Mouse (Mus musculus): Measurements from ENCODE around the gene Coa5.

DNA sequence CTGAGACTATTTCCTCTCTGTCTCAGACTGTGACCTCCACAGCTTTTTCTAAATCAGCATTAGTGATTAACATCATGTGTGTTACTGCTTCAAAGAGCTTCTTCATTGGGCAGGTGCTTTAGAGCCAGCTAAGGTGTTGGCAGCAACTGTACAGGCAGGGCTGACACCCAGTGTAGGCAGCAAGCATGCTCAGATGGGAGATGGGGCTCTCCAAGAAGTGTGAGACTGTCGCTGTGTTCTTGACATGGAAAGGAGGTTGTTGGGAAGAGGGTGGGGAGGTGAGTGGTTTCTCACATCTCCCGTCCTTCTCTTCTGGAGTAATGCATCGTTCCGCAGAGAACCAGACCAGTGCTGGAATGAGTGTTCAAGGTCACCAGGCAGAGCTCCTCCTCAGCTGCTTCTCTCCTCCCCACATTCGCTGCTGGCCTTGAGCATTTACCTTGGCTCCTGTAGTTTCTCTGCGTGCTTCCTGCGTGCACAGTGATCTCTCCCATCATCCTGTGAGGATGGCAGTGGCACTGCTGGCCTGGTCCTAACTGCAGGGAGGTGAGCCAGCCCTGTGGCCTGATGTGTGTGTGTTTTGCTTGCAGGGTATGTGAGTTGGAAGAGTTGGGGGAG is 61.0 kb downstream of the Coa5 start:
- TF ChIP-seq POLR2AphosphoS2 (IDR thresholded peaks at IDR 0.05; ENCODE audit: low read length): no peak
- no peak for TF ChIP-seq TCF12 (IDR thresholded peaks at IDR 0.05; ENCODE audit: low read depth, low read length)

All from MEL (cell line).